Mouse (Mus musculus) neural tube, embryonic 10.5 days (tissue): ENCODE results near the gene Ppt1.
"Not testable (repeated sequence)": the region's sequence is repeated elsewhere in the genome, so short reads cannot be mapped to it uniquely, and the experiment has no call there.

ENCODE experiments used
- DNase-seq: peaks from one replicate; pipeline ENCODE4 v3.0.0-alpha.2; 2017; ENCODE audit warnings: low spot score; ENCODE audit errors: extremely low spot score

The Ppt1 gene

DNA sequence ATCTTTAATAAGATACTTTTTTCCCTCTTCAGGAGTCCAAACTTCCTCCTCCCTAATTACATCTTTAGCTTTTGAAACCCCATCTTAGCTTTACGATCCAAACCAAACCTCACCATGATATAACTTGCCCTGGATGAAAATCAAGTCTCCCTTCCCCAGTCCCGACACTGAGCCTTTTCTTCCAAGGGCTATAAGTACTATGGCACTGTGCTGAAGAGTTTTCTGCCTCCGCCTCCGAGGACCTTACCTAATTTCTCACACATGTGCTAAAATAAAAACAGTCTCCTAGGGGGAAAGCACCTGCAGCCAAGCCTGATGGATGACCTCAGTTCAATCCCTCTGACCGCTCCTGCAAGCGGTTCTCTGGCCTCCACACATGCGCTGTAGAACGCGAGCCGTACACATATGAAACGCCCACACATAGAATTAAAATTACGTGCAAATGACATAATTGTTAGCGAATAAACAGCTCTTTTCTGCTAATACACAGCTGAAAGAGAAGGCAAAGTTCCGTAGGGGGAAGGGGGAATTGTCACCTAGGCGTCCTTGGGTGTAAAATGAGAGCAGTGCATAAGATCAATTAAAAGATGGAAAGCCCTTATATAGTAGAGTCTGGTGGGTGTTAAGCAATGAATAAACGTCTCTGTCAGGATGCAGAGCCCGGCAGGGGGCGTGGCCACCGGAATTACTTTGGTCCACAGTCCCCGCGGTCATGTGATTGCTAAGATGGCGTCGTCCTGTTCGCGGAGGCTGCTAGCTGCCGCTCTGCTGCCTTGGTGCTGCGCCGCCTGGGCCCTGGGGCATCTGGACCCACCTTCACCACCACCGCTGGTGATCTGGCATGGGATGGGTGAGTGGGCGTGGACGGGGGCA lies at the start of gene Ppt1:
TSS of gene Ppt1 (plus strand) at position 713 of the 873 bp plus-strand sequence.
- peak; percentile 86 for DNase-seq

DNA sequence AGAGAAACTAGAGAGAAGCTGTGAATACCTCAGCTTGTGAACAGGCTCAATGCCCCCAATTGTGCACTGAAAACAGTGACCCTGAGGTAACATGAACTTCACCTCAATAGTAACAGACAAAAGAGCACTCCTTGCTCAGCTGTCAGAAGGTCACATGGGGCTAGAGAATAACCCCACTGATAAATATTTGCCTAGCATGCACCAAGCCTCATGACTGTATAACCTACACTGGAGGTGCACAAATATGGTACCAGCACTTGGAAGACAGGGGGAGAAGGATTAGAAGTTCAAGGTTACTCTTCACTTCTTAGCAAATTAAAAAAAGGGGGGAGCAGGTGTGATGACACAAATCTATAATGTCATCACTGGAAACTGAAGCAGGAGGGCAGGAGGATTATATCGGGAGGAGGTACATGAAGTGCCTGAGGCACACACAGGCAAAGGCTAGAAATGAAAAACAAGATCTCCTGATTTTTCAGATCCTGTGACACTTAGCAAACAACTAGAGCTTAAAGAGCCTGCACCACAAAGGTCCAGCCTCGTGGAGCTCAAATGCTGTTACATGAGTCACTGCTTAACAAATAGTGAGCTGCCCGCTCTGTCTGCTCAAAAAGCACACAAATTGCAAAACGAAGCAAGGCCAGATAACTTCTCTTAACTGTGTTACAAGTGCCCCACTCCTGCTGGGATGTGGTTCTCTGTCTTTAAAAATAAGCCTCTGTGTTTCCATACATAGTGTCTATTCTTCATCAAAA lies 46.5 kb upstream of the Ppt1 start:
- no peak for DNase-seq

DNA sequence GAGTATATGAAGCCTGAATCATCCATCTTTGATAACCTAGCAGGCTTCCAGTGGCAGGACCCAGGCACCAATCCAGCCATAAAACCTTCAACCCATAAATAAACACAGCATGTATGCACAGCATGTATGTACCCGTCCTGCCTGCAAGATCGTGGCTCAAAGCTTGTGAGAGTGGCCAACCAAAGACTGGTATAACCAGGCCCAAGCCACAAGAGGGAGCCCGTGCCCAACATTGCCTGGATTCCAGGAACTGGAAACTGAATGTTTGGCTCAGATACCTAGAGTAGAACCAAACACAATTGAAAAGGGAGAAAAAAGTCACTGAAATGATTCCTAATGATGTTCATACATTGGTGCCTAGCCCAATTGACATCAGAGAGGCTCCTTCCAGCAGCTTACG lies 27.9 kb upstream of the Ppt1 start:
- DNase-seq: peak; percentile 65

DNA sequence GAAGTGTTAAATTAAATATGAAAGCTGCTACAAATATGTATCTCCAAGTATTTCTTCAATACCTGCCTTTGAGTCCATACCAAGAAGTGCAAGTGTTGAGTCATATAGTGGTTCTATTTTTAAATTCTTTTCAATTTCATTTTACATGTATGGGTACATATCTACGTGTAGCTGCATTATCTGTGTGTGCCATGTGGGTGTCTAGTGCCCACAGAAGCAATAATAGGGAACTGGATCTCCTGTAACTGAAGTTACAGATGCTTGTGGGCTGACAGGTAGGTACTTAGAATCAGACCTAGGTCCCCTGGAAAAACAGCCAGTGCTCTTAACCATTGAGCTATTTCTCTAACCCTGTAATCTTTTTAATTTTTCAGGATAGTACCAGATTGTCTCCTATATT lies 24.9 kb upstream of the Ppt1 start:
- DNase-seq: no peak

DNA sequence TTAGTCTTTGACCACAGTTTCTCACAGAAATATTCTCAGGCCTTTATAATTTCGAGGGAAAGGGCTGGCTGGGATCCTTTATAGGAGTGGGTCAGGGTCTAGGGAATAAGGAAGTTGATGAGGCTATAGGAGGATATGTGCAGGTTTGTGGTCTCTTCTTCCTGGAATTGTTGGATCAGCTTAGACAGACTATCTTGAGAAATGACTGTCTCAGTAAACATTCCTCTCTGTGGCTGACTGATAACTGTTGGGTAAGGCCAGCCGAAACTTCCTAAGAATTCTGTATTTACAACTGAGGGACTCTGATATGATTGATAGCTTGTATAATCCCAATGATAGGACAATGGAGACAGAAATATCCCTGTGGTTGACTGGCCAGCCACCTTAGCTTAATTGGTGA lies 24.2 kb upstream of the Ppt1 start:
- no peak for DNase-seq

DNA sequence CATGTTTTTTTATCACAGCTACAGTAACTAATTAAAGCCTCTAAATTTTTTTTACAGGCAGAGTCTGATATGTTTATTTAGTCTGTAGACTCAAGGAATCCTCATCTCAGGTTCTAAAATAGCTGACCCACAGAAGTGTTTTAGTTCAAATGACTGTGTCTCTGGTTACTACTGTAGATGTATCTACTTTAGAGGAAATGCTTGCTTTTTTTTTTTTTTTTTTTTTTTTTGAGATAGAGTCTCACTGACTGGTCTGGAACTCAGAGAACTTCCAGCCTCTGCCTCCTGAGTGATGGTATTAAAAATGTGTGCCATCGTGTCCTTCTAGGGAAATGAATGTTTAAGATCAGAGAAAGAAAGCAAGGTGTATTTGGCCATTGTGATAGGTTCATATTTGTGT lies 19.8 kb upstream of the Ppt1 start:
- no peak for DNase-seq

DNA sequence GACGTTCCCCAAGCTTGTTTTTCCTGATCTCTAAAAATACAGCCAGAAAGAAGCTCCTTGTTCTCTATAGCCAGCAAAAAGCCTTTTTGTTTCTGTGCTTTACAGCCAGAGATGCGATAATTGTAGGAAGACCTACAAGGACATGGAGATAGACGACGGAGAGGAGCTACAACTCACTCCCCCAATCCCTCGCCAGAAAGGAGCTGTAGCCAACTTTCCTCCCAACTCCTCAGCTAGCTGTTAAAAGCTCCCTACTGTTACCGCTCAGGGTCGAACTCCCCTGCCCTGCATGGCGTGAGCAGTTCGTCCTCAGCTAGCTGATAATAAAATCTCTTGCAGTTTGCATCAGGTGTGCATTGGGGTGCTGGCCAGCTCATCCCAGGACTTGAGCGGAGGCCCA lies 15.1 kb upstream of the Ppt1 start:
- not testable (repeated sequence) for DNase-seq

DNA sequence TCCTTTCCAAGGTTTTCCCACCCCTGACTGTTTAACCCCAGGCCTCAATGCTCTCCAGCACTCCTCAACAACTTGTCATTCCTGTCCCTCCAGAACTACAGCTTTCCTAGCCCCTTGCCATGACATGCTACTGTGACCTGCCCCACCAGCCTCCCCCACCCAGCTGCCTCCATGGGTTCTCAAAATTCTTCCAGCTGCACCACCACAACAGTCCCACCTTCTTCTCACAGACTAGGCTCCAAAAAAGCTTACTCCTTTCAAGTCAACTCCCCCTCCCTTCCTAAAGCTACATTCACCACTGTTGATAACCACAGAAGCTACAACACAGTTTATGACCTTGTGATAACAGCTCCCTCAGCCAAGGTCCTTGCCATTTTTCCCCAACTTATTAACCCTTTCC lies 8.4 kb upstream of the Ppt1 start:
- no peak for DNase-seq

DNA sequence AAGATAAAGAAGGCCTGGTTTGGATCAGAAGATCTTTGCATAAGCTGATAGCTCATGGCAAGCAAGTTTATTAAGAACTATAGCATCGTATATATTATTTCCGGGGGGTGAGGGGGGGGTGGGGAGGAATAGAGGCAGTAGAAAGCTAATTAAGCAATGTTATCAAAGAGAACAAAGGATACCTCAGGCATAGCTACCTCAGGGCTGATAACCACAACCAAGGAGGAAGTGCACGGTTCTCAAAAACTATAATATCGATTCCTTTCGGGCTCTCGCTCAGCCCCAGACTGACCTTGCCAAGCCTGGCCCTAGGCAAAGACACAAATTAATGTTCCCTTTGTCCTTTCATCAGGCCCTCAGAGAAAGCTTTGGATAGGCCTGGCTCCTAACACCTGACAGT lies 6.7 kb upstream of the Ppt1 start:
- DNase-seq: no peak

DNA sequence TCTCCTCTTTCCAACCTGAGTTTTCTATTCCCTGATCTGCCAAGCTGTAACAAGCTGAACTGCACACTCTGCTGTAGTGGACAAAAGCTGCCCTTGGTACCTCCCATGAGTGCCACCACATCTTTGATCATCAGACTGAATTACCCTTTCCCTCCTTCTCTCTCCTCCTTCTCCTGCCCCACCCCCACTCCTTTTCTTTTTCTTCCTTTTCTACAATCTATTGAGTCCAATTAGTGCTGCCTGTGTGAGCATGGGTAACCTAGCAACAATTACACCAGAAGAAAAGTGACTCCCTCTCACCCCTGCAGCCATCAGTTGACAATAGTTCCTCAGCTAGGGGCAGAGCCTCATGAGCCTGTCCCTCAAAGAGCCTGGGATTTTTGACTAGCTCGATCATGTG lies 4.2 kb upstream of the Ppt1 start:
- DNase-seq: peak; percentile 42

DNA sequence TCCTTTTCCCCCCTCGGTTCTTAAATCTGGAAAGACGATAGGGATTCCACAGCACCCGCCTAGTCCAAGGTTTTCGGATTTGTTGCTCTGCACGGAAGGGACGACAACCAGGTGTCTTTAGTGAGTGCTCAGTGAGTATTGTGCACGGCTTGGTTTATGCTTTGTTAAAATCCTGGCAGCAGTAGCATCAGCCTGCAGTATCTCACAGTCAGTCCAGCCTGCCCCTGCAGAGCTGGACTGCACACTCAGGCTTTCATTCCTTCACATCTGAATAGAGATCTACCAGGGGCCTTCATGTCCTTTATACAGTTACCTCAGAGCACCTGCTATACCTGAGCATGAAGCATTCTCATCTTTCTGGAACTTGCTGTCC lies 347 bp downstream of the Ppt1 start:
- DNase-seq: no peak

DNA sequence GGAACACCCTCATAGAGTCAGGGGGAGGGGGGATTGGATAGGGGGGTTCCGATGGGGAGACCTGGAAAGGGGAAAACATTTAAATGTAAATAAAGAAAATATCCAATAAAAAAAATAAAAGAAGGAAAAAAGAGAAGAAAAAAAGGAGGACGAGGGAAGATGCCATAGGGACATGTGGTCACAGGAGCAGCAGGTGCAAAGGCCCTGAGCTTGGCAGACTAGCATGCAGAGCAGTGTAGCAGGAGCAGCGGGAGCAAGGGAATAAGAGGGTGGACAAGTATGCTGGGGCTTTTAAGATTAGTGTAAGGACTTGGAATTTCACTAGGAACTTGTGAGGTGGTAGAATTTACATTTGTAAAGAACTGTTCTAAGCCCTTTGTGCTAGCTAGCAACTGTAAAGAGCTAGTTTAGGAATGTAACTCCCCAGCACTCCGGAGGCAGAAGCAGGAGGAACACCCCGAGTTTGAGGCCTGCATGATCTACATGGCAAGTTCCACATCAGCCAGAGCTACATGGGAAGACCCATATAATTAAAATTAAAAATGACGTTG lies 1.2 kb downstream of the Ppt1 start:
- no peak for DNase-seq

DNA sequence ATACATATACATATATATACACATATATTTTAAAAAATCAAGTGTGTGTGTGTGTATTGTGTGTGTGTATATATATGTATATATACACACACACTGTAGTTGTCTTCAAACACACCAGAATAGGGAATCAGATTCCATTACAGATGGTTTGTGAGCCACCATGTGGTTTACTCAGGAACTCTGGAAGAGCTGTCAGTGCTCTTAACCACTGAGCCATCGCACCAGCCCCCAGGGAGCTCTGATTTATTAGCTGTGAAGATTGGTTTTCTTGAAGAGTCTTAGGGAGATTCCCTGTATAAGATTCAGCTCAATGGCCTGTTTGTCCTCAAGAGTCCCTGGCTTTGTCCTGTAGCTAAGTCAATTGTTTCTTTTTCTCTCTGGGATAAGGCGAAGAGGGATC lies 2.0 kb downstream of the Ppt1 start:
- DNase-seq: no peak

DNA sequence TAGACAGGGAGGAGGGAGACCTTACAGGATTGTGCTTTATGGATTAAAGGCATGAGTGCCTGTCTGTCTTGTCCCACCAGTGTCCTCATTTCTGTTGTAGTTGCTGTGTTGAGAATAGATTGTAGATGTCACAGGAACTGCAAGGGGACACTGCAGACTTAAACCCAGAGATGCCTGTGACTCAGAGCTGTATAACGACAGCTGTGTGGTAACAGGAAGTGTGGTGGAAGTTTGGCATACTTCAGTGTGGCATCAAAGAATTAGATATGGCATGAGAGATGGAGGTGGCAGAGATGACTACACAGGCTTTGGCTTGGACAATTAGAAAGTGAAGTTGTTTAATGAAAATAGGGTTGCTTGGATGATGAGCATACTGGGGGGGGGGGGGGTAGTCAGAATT lies 2.4 kb downstream of the Ppt1 start:
- DNase-seq: no peak

DNA sequence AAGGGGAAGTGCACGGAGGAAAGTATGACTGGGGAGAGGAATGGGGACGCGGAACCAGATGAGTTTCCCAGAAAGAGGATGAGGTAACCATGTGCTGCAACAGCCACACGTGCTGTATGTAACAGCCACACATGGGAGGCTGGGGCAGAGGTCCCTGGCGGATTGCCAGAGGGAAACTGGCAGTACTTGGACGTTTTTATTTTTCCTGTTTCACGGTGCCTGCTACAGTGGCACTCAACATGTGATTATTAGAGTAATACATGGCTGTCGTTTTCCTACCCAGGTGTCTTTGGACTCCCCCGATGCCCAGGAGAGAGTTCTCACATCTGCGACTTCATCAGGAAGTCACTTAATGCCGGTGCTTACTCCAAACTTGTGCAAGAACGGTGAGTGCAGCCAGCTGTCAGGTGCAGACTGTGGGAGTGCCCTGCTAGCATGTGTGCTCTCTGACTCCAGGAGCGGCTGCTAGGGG lies 12.1 kb downstream of the Ppt1 start:
- no peak for DNase-seq

DNA sequence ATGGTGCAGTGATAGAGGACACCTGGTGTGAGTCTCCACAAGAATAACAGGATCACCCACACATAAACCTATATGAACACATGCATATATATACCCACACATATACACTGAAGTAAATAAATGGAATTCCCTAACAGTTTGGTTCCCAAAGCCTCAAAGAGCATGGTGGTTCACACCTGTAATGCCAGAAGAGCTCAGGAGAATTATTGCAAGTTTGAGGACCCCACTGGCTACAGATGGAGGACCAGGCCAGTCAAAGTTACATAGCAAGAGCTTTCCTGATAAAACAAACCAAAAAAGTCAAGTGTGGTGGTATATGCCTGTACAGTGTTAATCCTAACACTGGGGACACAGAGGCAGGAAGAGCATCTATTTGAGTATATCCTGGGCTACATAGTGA lies 15.5 kb downstream of the Ppt1 start:
- no peak for DNase-seq

DNA sequence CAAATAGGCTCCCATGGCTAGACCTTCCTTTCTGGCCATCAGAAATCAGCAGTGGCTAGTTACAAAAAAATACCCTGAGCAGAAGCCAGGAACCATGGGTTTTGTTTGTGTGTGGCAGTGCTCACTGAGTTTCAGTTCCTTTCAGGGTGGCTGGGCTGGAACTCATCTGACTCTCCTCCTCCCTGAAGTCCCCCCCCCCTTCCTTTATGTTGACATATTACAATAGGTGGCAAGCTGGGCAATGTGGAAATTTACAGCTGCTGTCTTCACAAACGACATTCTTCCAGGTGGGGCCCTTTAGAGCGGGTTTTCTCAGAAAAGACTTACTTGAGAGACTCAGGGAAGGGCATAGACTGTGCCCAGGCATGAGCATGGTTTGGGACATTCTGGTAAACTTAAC lies 17.6 kb downstream of the Ppt1 start:
- DNase-seq: no peak

DNA sequence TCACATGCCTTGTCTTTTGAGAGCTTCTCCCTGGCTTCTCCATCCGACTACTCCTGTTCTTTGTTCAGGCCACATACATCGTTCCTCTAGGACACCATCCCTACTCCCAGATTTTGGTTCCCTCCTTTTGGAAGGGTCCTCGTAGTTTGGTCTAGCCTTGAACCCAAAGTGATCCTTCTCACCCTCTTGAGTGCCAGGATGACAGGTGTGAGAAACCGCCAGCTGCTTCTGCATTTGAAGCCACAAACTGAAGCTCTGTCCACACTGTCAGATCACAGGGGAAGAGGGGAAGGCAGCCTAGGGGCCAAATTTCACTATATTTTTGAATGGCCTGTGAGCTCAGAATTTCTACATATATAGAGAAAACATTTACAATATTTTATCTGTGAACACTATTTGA lies 18.7 kb downstream of the Ppt1 start:
- no peak for DNase-seq

DNA sequence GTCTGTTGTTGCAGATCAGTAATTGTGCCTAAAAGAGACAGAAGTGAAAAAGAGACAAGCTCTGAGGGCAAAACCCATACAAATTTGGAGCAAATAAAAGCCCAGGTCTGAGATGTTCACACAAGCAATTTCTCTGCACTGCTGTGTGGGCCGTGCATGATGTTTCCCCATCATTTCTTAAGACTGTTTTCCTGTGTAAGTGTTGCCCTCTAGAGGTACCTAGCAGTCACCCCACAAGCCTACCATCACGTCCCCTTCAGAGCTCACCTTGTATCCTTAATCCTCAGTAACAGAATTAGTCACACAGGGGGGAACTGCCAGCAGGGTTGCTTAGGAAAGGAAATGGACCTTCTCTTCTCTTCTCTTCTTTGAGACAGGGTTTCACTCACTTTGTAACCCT lies 21.9 kb downstream of the Ppt1 start:
- DNase-seq: no peak

DNA sequence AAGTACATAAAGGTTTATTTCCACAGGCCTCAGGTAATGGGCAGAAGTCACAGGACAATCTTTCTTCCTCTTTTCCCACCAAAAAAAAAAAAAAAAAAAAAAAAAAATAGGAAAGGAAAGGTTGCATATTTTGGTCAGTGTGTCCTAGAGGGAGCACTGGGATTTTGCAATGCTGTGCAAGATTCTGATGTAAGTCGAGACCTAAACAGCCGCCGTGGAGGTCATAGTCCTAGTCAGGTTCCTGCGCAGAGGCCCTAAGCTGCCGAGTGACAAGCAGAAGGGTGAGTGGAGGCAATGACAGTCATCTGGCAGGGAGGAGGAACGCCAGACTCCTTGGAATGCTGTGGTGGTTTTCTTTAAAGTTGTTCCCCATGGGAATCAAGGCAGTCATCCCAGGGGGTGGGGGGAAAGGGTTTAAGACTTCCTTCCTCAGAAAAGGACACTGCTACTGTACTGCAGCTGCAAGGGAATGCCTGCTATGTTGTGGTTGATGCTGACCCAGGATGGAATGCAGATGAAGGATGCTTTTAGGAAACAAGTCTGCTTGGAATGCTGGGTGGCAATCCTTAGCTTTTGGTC lies 23.1 kb downstream of the Ppt1 start:
- DNase-seq: no peak

DNA sequence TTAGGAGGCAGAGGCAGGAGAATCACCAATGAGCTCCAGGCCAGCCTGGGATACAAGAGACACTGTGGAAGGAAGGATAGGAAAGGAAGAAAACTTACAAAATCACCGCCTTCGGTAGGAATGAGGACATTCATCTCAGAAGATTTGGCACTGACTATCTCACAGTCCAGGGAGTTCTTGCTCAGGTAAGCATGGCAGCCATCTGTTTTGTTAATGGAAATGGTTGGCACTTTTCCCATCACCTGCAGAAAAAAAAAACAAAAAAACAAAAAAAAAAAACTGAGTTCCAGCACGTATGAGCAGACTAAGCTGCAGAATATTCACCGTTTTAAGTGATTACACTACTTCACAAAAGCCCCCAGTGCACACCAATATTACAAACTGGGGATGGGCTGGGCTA lies 25.8 kb downstream of the Ppt1 start:
- no peak for DNase-seq

DNA sequence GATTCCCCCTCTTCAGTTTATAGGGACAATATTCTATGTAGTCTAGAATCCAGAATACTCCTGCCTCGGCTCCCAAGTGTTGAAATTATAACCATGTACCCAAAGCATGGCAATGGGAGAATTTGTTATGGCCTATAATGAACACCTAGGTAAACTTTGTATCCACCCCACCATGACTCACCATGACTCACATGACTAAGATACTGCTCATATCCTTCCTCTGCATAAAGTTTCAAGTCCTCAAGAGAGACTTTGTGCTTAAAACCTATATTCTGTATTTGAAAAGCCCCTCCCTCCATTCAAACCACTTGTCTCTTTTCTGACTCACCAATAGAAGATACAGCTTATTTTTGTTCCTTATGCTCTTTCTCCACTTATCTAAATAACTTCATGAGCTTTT lies 32.0 kb downstream of the Ppt1 start:
- DNase-seq: no peak
